Mouse (Mus musculus) intestine, postnatal 0 days (tissue): ENCODE measurements around the gene Olfr1396. TPM values are rescaled to one million over a fixed set of nuclear protein-coding genes. Genes with fewer than 3 reads are reported as not detected.

Source experiments
- ATAC-seq: fragments of 200-750 bp; cut with Nextera tagmentation; 2 replicates; pipeline ENCODE4 v1.8.0; 2017; ENCODE audit warnings: mild to moderate bottlenecking, moderate TSS enrichment, moderate library complexity
- H3K27ac ChIP-seq: fragments of 300-500 bp; sonication (generic); 2 replicates; pipeline ENCODE4 v1.5.1; 2014; ENCODE audit warnings: mild to moderate bottlenecking, low read depth, low read length, moderate library complexity
- H3K27me3 ChIP-seq: fragments of 300-500 bp; sonication (generic); replicated peaks from 2 replicates; pipeline ENCODE4 v1.6.1; 2014; ENCODE audit warnings: low read length, mixed read lengths; ENCODE audit not compliant: control insufficient read depth, insufficient read depth
- H3K36me3 ChIP-seq: fragments of 300-500 bp; sonication (generic); 2 replicates; pipeline ENCODE4 v1.6.1; 2014; ENCODE audit warnings: mild to moderate bottlenecking, moderate library complexity; ENCODE audit not compliant: control insufficient read depth, insufficient read depth
- H3K4me1 ChIP-seq: fragments of 300-500 bp; sonication (generic); replicated peaks from 2 replicates; pipeline ENCODE4 v1.6.1; 2014; ENCODE audit warnings: antibody characterized with exemption, low read length, mixed read lengths; ENCODE audit not compliant: control insufficient read depth, insufficient read depth
- H3K4me2 ChIP-seq: fragments of 300-500 bp; sonication (generic); replicated peaks from 2 replicates; pipeline ENCODE4 v1.6.1; 2014; ENCODE audit warnings: low read depth, mild to moderate bottlenecking, moderate library complexity
- H3K4me3 ChIP-seq: fragments of 300-500 bp; sonication (generic); 2 replicates; pipeline ENCODE4 v1.5.1; 2014; ENCODE audit warnings: low read depth, low read length
- H3K9ac ChIP-seq: fragments of 300-500 bp; sonication (generic); 2 replicates; pipeline ENCODE4 v1.6.1; 2014; ENCODE audit warnings: mild to moderate bottlenecking, low read depth, low read length
- H3K9me3 ChIP-seq: fragments of 300-500 bp; sonication (generic); 2 replicates; pipeline ENCODE4 v1.6.1; 2016; ENCODE audit warnings: mixed run types; ENCODE audit not compliant: control insufficient read depth
- CTCF ChIP-seq: sonication (generic); IDR thresholded peaks from 2 replicates; pipeline ENCODE4 v1.5.1; 2016; ENCODE audit warnings: low read depth, mild to moderate bottlenecking, control low read depth, antibody characterized with exemption, moderate library complexity
- WGBS: fragments of 180-500 bp; shearing (Covaris S2); extraction: QIAGEN DNeasy Blood & Tissue Kit; methylation state at CpG from one replicate; pipeline ENCODE4 v1.1.7; 2014; 5-methylcytosine and 5-hydroxymethylcytosine counted together
- polyA plus RNA-seq: library from polyadenylated mRNA; unstranded; fragments of >200 nt; fragmentation: Nextera tagmentation; extraction: Ambion mirVana; gene quantifications from 2 replicates; pipeline ENCODE4 v1.2.1, GENCODE M21; 2015

The Olfr1396 gene
- polyA plus RNA-seq: 0.04 TPM in 1 of 2 replicates, not detected in the other

DNA sequence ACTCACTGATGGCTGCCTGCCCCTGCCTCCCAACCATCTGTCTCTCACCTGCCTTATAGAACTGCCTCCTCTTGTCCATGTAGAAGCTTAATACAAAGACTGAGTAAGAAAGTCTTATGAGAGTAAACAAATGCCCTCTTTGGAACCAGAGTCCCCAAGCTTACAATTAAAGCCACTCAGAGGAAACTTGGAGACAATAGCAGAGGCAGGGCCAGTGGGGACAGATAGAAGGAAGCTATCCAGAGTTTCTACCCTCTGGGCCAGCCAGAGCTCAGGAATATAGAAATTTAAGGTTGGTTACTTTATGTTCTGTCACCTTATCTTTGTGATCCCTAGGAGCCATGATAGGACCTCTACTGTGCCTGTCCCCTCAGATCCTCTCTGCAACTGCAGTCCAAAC lies at the start of gene Olfr1396:
Gene Olfr1396, minus strand, starts transcription at position 101 of the 400 bp plus-strand sequence.
- Histone ChIP-seq H3K36me3 (no peaks in the 10 kb centered on the region), H3K4me1 (no peaks in the 10 kb centered on the region), H3K9ac (no peak within 1 kb of the TSS), H3K9me3 (no peaks in the 10 kb centered on the region), H3K4me3 (no peak within 1 kb of the TSS), H3K27me3 (no peaks in the 10 kb centered on the region), H3K4me2 (no peak within 1 kb of the TSS), H3K27ac (no peak within 1 kb of the TSS)
- no peak for TF ChIP-seq CTCF
- no peak for ATAC-seq

DNA sequence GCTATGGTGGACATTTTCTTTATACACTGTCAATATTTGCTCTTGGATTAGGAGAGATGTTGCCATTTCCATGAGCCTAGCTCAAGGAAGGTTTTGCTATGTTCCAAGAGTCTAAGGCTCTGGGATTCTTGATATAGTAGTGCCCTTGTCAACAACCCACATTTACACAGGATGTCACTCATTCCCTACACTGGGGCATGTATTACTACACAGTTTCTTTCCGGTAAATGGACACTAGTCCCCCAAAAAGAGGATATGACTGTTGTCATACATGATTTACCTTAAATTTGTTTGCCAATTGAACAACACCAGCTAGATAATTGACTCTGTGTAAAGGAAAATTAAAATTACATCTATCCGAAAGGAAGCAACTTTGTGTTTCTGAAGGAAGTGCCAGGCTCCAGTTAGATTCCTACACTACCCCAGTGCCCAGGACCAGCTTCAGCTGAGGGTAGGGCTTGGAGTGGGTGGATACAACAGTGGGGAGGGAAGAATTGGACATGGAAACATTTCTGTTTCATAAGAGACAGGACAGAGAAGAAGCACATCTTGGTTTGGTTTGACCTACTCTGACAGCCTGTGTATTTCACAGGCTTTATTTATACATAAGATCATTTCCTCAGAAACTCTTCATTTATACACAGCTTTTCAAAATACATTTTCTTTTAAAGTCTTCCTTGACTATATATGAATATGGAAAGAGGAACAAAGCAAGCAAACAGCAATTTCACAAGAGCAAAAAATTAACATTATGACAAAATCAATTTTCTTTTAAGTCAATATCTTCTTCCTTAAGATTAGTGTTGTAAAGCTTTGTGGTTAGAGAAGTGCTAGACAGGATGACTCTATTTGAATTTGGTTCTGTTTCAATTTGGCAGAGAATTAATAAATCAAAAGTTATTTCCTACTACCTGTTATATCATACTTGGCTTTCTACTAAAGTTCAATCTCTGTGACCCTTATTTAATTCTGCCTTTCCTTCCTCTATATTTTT lies 42.4 kb upstream of the Olfr1396 start:
- H3K36me3 ChIP-seq: no peaks in the 10 kb centered on the region
- H3K4me2 ChIP-seq: no peak overlapping the region
- no peak for TF ChIP-seq CTCF
- no peaks in the 10 kb centered on the region for H3K27me3 ChIP-seq
- no peaks in the 10 kb centered on the region for H3K9me3 ChIP-seq
- no peak for ATAC-seq
- H3K4me1 ChIP-seq: no peaks in the 10 kb centered on the region
- 78% methylated on average over 2 of the region's 2 CpGs for WGBS
- no peak overlapping the region for H3K9ac ChIP-seq
- H3K4me3 ChIP-seq: no peak overlapping the region
- no peak overlapping the region for H3K27ac ChIP-seq

DNA sequence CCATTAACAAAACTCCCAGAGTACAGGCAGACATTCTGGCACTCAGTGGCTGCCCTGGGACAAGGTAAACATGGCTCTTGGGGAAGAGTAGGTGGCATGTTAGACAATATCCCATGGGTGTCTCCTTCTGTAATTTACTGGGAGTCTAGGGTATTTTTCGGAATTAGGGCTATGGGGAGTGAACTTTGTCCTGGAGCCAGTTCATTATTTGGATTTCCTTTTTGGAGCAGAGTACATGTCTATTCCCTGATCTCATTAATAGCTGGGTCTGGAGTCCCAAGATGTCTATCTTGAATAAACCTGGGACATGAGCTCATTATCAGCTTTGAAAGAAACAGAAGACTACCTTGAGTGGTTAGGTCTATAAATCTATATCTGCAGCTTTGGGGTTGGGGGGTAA lies 39.4 kb upstream of the Olfr1396 start, which contains the start of gene Olfr1394:
Gene Olfr1394, plus strand, starts transcription at position 301 of the 400 bp plus-strand sequence.
- 93% methylated on average over 1 of the region's 1 CpGs for WGBS

DNA sequence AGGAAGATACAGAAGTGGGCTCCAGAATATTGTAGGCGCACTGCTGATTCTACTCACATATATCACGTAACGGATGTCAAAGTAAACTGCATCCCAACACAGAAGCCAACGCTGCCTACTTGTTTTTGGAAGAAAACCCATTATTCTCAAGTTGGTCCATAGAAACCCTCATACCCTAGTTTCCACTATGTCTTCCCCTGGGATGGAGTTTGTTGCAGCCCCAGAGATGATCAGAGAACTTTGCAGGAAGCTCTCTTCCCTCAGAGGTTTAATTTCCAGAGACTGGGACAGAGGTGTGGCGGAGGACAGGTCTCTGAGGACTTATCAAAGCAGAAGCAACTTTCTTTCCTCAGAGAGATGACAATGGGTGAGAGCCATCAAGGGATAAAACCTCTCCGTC lies 27.3 kb upstream of the Olfr1396 start, which contains the start of gene Olfr1395:
Gene Olfr1395, plus strand, starts transcription at position 301 of the 400 bp plus-strand sequence.
- TF ChIP-seq CTCF: no peak
- H3K27me3 ChIP-seq: no peaks in the 10 kb centered on the region
- no peaks in the 10 kb centered on the region for H3K4me1 ChIP-seq
- no peak within 1 kb of the TSS for H3K9ac ChIP-seq
- H3K27ac ChIP-seq: no peak within 1 kb of the TSS
- no peaks in the 10 kb centered on the region for H3K36me3 ChIP-seq
- H3K4me2 ChIP-seq: no peak within 1 kb of the TSS
- no peaks in the 10 kb centered on the region for H3K9me3 ChIP-seq
- H3K4me3 ChIP-seq: no peak within 1 kb of the TSS
- ATAC-seq: no peak
- WGBS: 90% methylated on average over 6 of the region's 6 CpGs

More for the DNA sequence above, 39.4 kb upstream of the Olfr1396 start, which contains the start of gene Olfr1394:
- no peak within 1 kb of the TSS for H3K27ac ChIP-seq
- no peak within 1 kb of the TSS for H3K4me2 ChIP-seq
- no peak within 1 kb of the TSS for H3K4me3 ChIP-seq
- no peaks in the 10 kb centered on the region for H3K4me1 ChIP-seq
- ATAC-seq: no peak
- H3K9ac ChIP-seq: no peak within 1 kb of the TSS
- no peaks in the 10 kb centered on the region for H3K27me3 ChIP-seq
- H3K36me3 ChIP-seq: no peaks in the 10 kb centered on the region
- no peak for TF ChIP-seq CTCF
- no peaks in the 10 kb centered on the region for H3K9me3 ChIP-seq

DNA sequence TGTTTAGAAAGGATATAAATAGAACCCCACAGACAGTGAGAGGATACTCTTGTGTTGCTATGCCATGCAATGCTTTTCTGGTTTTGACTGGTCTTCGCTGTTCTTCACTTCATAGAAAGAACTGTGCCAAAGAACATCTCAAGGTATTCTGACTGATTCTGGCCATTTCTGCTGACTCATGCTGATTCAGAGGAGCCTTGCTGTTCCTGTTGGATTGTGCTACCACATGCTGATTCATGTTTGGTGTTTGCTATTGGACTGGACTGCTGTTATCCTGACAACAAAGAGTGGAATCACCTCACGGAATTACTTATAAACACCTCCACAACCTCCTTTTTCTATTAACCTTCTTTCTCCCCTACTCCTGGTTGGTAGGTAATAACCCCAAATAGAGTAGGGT lies 9.5 kb upstream of the Olfr1396 start:
- no peak for ATAC-seq
- WGBS: 88% methylated on average over 2 of the region's 2 CpGs
- Histone ChIP-seq H3K4me2 (no peak overlapping the region), H3K4me3 (no peak overlapping the region), H3K4me1 (no peaks in the 10 kb centered on the region; the same call in 1 of the 2 replicates), H3K27ac (no peak overlapping the region), H3K9me3 (no peaks in the 10 kb centered on the region), H3K27me3 (no peaks in the 10 kb centered on the region), H3K9ac (no peak overlapping the region), H3K36me3 (no peaks in the 10 kb centered on the region)
- no peak for TF ChIP-seq CTCF

DNA sequence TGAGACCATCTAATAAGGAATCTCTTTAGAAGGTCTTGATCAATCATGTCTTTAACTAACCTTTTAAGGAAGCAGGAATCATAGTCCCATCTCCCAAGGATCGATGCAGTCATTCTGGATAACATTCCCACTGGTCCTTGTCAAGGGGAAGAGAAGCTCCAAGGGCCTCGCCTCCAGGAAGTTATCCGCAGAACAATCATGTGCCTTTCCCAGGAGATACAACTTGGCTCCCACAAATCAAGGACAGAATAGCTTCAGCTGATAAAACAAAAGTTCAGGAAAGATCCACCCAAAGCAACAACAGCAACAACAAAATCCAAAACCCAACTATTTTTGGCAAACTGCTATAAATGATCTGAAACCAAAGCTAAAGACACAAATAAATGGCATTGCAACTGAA lies 5.0 kb upstream of the Olfr1396 start:
- WGBS: 76% methylated on average over 3 of the region's 3 CpGs
- Histone ChIP-seq H3K27me3 (no peaks in the 10 kb centered on the region), H3K36me3 (no peaks in the 10 kb centered on the region), H3K27ac (no peak overlapping the region), H3K4me3 (no peak overlapping the region), H3K9ac (no peak overlapping the region), H3K4me1 (no peaks in the 10 kb centered on the region), H3K4me2 (no peak overlapping the region), H3K9me3 (no peaks in the 10 kb centered on the region)
- no peak for TF ChIP-seq CTCF
- ATAC-seq: no peak
